Mouse (Mus musculus) large intestine, adult 2 months (tissue): Measurements from ENCODE around the gene Gm17651. TPM values are rescaled to one million over a fixed set of nuclear protein-coding genes. Genes with fewer than 3 reads are reported as not detected.

Experiments used
- DNase-seq: peaks from one replicate; pipeline ENCODE4 v3.0.0-alpha.2; 2012; ENCODE audit warnings: low read depth, low spot score
- WGBS: fragments of 180-500 bp; shearing (Covaris S2); methylation state at CpG from one replicate; pipeline ENCODE4 v1.1.7; 2018; 5-methylcytosine and 5-hydroxymethylcytosine counted together
- polyA plus RNA-seq: library from polyadenylated mRNA; depleted of rRNA; stranded (reverse); fragments of >200 nt; gene quantifications from 2 replicates; pipeline ENCODE4 v1.2.3, GENCODE M21; 2012; rRNA removed

Gm17651 gene
- polyA plus RNA-seq, 1 experiment: not detected

- no peak for DNase-seq
- WGBS: 8% methylated on average over 3 of the region's 3 CpGs
These were observed 40.2 kb downstream of the Gm17651 start for GRCm38 (mm10) chr3:97634288-97634761.

- 31% methylated on average over 4 of the region's 4 CpGs for WGBS
- DNase-seq: no peak
These were observed 41.0 kb downstream of the Gm17651 start for GRCm38 (mm10) chr3:97633456-97633855.

DNA sequence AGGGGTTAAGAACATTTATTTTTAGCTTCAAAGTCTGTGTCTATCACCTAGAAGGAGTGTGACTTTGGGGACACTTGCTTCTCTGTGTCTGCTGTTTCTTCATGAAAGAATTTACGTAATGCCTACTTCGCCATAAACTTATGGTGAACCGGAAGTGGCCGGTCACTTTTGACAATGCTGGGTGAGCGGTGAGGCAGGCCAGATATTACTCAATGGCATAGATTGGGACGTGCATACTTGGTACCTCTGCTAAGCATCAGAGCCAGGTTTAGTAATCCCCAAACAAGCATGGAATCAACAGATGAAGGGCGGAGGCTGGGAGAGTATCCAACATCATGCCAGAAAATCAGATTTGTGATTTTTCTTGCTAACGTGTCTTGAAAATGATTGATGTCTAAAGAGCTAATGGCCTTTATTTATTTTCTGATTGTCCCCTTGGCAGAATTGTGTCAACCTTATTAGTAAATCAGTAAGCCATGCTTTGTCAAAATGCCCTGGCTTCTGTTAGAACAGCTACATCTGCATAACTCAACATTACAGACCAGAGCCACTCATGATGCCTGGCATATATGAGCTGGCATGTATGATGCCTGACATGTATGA, 43.1 kb downstream of the Gm17651 start:
- WGBS: 91% methylated on average over 8 of the region's 8 CpGs
- no peak for DNase-seq

GRCm38 (mm10) chr3:97630746-97631145, 43.7 kb downstream of the Gm17651 start:
- WGBS: 93% methylated on average over 4 of the region's 4 CpGs
- no peak for DNase-seq

- no peak for DNase-seq
- WGBS: 65% methylated on average over 4 of the region's 4 CpGs
These were observed 44.6 kb downstream of the Gm17651 start for GRCm38 (mm10) chr3:97629941-97630340.

DNA sequence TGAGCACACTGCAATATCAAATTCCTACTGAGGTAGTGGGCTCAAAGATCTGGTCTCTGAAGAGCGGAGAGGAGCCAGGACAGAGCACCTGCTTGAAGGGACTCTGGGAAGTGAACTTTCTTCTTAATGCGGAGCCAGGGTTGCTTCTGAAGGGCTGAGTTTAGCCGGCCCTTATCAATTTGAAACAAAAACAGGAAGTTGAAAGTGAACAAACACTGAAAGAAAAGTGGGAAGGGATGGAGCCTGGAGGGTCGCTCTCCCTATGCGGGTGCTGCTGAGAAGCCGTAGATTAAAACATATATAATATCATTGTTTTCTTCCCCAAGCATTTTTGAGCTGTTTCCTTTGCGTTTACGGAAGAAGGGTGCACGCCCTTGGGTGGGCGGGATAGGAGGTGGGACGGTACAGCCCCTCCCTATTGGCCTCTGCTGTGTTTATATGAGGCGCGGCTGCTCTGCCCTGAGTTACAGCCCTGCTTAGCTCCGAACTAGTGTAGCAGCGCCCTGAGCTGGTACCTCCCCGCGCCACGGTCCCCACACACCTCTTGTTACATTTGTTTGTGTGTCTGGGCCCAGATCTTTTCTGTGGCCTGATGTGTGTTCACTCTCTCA, 46.0 kb downstream of the Gm17651 start, which contains the start of gene Fmo5:
Gene Fmo5 (plus strand): TSS at position 414 of the 611 bp plus-strand sequence.
- WGBS: 1% methylated on average over 18 of the region's 18 CpGs
- DNase-seq: no peak

- 47% methylated on average over 7 of the region's 7 CpGs for WGBS
- DNase-seq: no peak
These were observed 46.6 kb downstream of the Gm17651 start for GRCm38 (mm10) chr3:97627893-97628292.

DNA sequence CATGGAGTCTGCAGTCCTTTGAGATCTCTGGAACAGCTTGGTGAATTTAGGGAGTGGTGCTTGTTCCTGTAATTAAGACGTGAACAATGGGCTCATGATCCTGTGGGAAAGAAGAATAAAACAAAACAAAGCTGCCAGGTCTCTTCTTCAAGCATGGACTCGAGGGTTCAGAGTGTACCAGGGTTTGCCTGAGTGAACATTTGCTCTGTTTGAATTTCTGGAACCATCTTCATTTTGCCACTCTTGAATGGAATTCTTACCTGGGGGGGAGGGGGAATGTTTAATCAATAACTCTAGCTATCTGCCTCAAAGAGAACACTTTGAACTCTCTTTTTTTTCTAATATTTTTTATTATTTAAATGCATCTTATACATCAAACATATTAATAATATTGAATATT, 49.9 kb downstream of the Gm17651 start:
- DNase-seq: no peak
- 25% methylated on average over 2 of the region's 2 CpGs for WGBS

Other genes with a start within 250 kb of the Gm17651 start
- 5.4 and 6.4 TPM in 2 replicates for gene Chd1l, start 64.5 kb downstream of the Gm17651 start, polyA plus RNA-seq
- gene Fmo5, start 45.9 kb downstream of the Gm17651 start, polyA plus RNA-seq: 24.1 and 58.0 TPM in 2 replicates
- 2.8 and 4.0 TPM in 2 replicates for gene Prkab2, start 16.5 kb downstream of the Gm17651 start, polyA plus RNA-seq
- 17.0 and 22.9 TPM in 2 replicates for gene Pde4dip, start 214.0 kb upstream of the Gm17651 start, polyA plus RNA-seq
- gene Sec22b, start 226.5 kb upstream of the Gm17651 start, polyA plus RNA-seq: 32.2 and 46.1 TPM in 2 replicates